Mouse (Mus musculus) thymus, adult 2 months (tissue): ENCODE measurements at regions not wholly inside any gene's neighbourhood (a gene's known extent, or its start where the extent isn't known, plus 50 kb on each side); places are given as distances from the start of the nearest gene placed in this dataset.

Source experiments
- DNase-seq: peaks from one replicate; pipeline ENCODE4 v3.0.0; 2021
- H3K27ac ChIP-seq: fragments of 200-500 bp; 2 replicates; pipeline ENCODE4 v1.5.1; 2012; ENCODE audit warnings: low read length, control low read depth; ENCODE audit not compliant: control insufficient read depth, insufficient read depth
- H3K27me3 ChIP-seq: fragments of 200-500 bp; 2 replicates; pipeline ENCODE4 v1.6.1; 2012; ENCODE audit warnings: mild to moderate bottlenecking, low read length, moderate library complexity, mixed read lengths; ENCODE audit not compliant: control insufficient read depth, insufficient read depth
- H3K36me3 ChIP-seq: fragments of 200-500 bp; 2 replicates; pipeline ENCODE4 v1.6.1; 2012; ENCODE audit warnings: mild to moderate bottlenecking, low read length, moderate library complexity; ENCODE audit not compliant: control insufficient read depth, insufficient read depth
- H3K4me1 ChIP-seq: fragments of 200-500 bp; replicated peaks from 2 replicates; pipeline ENCODE4 v1.6.1; 2012; ENCODE audit warnings: low read length; ENCODE audit not compliant: control insufficient read depth, insufficient read depth
- H3K4me3 ChIP-seq: fragments of 200-500 bp; 2 replicates; pipeline ENCODE4 v1.5.1; 2012; ENCODE audit warnings: mild to moderate bottlenecking, low read length, control low read depth, moderate library complexity; ENCODE audit not compliant: control insufficient read depth, insufficient read depth
- CTCF ChIP-seq: fragments of 200-500 bp; IDR thresholded peaks from 2 replicates; pipeline ENCODE4 v1.5.1; 2012; ENCODE audit warnings: mild to moderate bottlenecking, control low read depth, low read length, moderate library complexity, borderline replicate concordance; ENCODE audit not compliant: control insufficient read depth, poor library complexity, insufficient read depth; ENCODE audit errors: extremely low read depth
- POLR2A ChIP-seq: fragments of 200-500 bp; IDR thresholded peaks from 2 replicates; pipeline ENCODE4 v1.6.1; 2012; ENCODE audit warnings: mild to moderate bottlenecking, low read length, control low read depth, moderate library complexity; ENCODE audit not compliant: control insufficient read depth, poor library complexity, insufficient read depth; ENCODE audit errors: extremely low read depth
- WGBS: fragments of 180-500 bp; shearing (Covaris S2); methylation state at CpG from one replicate; pipeline ENCODE4 v1.1.7; 2018; 5-methylcytosine and 5-hydroxymethylcytosine counted together

DNA sequence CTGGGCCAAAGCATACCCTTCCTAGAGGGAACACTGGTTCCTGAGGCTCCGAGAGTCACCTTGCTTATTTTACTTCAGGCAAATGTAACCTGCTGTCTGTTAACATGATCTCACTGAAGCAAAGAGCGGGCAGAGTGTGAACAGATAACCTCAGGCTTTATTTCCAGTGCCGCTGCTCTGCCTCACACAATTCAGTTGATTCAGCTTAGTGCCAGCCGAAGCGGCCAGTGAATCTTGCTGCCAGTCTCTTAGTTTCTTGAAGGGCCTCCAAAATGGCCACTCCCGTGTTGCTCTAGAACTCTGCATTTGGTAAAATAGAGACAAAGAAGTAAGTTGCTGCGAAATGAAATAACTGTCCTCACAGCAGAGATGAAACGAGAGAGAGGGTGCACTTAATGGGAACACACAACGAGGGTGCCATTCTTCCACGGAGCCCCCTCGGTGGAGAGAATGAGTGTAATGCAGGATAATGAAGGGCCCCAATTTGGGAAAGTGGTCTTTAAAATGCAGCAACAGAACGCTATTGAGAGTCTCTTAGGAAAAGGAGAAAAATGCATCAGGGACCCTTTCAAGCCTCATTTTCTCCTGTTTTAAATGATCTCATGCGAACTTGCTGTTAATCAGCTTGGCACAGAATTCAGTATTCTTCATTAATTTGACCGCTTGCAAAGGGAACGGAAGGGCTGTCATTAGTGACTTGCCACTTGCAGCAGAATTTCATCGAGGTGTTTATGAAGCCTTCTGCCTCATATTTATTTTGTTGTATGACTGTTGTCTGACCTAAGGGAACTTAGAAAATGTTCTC is 81.2 kb upstream of the Mmadhc start:
- no peak for DNase-seq
- Histone ChIP-seq H3K27me3 (no peaks in the 10 kb centered on the region), H3K4me1 (no peaks in the 10 kb centered on the region), H3K36me3 (no peaks in the 10 kb centered on the region), H3K4me3 (no peak overlapping the region), H3K27ac (no peak overlapping the region)
- TF ChIP-seq CTCF = no peak
- no peak for TF ChIP-seq POLR2A
- WGBS = 95% methylated on average over 16 of the region's 16 CpGs

DNA sequence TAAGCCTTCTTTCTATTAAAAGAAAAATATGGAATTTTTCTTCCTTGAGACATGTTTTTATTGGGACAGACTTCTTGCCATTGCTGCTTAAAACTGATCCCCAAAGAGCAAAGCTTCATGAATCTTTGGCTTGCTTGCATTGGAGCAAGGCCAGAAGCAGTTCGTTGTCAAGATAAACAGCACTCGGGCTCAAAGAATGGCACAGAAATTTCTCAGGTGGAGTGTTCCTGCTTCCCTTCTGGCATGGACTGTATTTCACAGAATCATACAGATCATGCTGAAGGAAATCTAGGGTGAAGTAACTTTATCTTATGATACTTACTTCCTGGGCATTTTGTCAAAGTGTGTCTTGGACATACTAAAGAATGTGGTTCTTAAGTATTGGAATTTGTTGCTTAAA is 77.0 kb upstream of the Mmadhc start:
- DNase-seq = no peak
- no peak for TF ChIP-seq POLR2A
- TF ChIP-seq CTCF = no peak
- no peaks in the 10 kb centered on the region for H3K4me1 ChIP-seq
- H3K27me3 ChIP-seq = no peaks in the 10 kb centered on the region
- no peaks in the 10 kb centered on the region for H3K36me3 ChIP-seq
- H3K27ac ChIP-seq = no peak overlapping the region
- no peak overlapping the region for H3K4me3 ChIP-seq
- 95% methylated on average over 2 of the region's 2 CpGs for WGBS

DNA sequence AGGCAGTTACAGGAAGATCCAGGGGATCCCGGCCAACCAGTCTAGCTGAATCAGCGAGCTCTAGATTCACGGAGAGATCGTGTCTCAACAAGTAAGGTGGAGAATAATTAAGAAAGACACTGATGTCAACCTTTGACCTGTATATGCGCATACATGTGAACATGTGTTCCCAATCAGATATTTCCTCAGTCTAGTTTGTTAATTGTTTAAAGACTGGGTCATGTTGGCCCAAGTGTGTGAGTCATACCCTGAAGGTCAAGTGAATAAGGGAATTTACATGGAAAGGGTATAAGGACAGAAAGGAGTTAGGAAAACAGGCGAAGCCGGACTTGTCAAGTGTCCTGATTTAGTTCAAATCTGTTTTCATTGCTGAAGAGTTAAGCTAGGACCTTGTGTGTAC is 76.4 kb upstream of the Mmadhc start:
- 95% methylated on average over 7 of the region's 7 CpGs for WGBS
- H3K36me3 ChIP-seq = no peaks in the 10 kb centered on the region
- no peaks in the 10 kb centered on the region for H3K4me1 ChIP-seq
- DNase-seq = no peak
- TF ChIP-seq POLR2A (no peak), CTCF (no peak)
- H3K27ac ChIP-seq = no peak overlapping the region
- H3K4me3 ChIP-seq = no peak overlapping the region
- H3K27me3 ChIP-seq = no peaks in the 10 kb centered on the region

DNA sequence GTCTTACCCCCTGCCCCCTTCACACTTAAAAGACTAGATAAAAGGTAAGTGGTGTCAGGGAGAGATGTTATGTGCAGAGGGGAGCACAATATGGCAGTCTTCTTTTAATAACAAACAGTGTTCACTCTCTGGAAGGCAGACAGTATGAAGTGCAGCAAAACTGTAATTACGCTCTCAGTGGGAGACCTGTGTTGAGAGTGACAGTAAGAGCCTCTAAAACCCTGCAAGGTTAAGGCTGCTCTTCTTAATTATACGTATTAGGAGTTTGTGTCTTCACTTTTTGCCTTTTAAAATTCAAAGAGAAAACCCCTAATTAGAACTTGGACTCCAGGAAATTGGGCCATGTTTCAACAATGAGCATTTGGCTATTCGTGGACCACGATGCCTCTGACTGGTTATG is 72.2 kb upstream of the Mmadhc start:
- TF ChIP-seq POLR2A (no peak), CTCF (no peak)
- DNase-seq = no peak
- Histone ChIP-seq H3K27me3 (no peaks in the 10 kb centered on the region), H3K27ac (no peak overlapping the region), H3K4me3 (no peak overlapping the region), H3K36me3 (no peaks in the 10 kb centered on the region), H3K4me1 (no peaks in the 10 kb centered on the region)
- 98% methylated on average over 4 of the region's 4 CpGs for WGBS

DNA sequence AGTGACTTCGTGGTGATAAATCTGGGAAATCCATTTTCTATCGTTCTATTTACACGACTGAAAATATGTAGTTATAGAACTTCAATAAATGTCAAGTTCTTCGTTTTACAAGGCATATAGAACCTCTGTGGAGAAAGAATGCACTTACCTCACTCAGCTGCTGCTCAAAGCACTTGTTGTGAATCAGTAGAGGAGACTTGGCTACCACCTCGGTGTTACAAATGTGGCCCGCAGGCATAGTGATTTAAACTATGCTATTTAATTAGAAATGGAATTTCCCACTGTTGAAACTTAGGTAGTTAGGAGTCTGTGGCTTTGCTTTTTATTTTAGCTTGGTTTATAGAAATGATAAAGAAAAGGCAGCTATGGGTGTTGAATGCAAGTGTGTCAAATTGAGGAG is 71.8 kb upstream of the Mmadhc start:
- Histone ChIP-seq H3K4me3 (no peak overlapping the region), H3K27ac (no peak overlapping the region), H3K36me3 (no peaks in the 10 kb centered on the region), H3K27me3 (no peaks in the 10 kb centered on the region), H3K4me1 (no peaks in the 10 kb centered on the region)
- DNase-seq = no peak
- 90% methylated on average over 6 of the region's 6 CpGs for WGBS
- no peak for TF ChIP-seq POLR2A
- no peak for TF ChIP-seq CTCF

DNA sequence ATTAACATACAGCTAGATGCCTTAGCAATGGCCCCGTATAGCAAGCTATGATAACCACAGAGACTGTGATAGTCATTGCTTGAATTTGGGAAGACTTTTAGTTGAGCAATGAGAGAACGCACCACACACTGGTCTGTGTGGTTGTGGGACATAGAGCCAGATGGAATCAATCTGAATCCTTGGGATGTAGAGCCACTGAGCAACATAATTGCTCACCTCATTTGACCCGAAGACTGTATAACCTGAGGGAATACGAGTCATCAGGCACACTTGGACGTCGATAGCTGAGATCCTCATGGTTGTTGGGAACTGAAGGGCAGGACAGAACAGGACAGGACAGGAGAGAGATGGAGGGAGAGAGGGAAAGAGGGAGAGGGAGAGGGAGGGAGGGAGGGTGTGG is 68.6 kb upstream of the Mmadhc start:
- TF ChIP-seq CTCF (no peak), POLR2A (no peak)
- H3K27ac ChIP-seq = no peak overlapping the region
- 96% methylated on average over 6 of the region's 6 CpGs for WGBS
- H3K4me1 ChIP-seq = no peaks in the 10 kb centered on the region
- no peak overlapping the region for H3K4me3 ChIP-seq
- no peak for DNase-seq
- H3K27me3 ChIP-seq = no peaks in the 10 kb centered on the region
- H3K36me3 ChIP-seq = no peaks in the 10 kb centered on the region

DNA sequence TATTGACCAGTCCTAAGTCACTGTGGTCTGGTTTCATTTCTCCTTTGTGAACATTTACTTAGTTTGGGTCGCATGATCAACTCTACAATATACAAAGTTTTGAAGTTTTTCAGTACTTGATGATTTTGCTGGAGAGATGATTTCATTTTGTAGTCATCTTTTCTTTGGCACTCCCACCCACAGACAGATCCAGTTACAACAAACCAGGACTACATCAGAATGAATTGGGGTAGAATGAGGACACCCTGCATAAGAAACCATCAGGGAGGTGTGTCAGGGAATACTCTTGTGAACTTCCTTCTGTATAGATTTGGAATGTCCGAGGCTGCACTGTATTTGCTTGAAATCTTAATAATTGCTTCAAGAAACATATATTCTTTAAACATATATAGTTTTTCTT is 59.5 kb upstream of the Mmadhc start:
- H3K4me1 ChIP-seq = no peaks in the 10 kb centered on the region
- TF ChIP-seq POLR2A (no peak), CTCF (no peak)
- 93% methylated on average over 2 of the region's 2 CpGs for whole genome bisulfite sequencing
- H3K27me3 ChIP-seq = no peaks in the 10 kb centered on the region
- H3K27ac ChIP-seq = no peak overlapping the region
- DNase-seq = no peak
- no peak overlapping the region for H3K4me3 ChIP-seq
- H3K36me3 ChIP-seq = no peaks in the 10 kb centered on the region
